Comparison of ENCODE assay signal across 23 mouse cellular contexts in the genomic region with DNA sequence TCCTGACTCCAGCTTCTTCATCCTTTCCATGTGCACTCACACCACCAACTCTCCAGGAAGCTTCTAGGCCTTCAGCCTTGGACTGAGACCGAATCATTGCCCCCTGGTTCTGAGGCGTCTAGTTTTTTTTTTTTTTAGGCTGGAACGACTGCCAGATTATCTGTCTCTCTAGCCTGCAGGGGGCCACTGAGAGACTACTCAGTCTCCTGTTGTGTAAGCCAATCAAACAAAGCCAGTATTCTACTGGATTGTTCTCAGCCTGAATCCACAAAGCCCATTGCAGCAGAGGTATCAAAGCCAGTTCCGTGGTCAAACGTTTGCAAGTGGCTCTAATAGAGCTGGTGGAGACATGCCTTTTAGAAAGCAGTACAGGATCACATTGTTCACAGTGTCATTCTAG. TPM values are rescaled to one million over a fixed set of nuclear protein-coding genes. Genes with fewer than 3 reads are reported as not detected.
DNase-seq lines count a peak whose midpoint lies in the region; ATAC-seq lines count a peak whose summit lies in the region.
"Had no signal": no experiment of that assay in that cellular context is flagged by ENCODE, and none has a peak within 500 bp of the region (broad histone marks: within the 10 kb centered on the region; RNA-seq: fewer than 3 reads in every experiment).

No protein-coding gene starts in this region.

- no peak overlapping the region for H3K27ac ChIP-seq in hindbrain, embryonic 12.5 days
- H3K27ac ChIP-seq: embryonic facial prominence, embryonic 13.5 days; gastrocnemius, adult 2 months; heart, embryonic 10.5 days; hindbrain, embryonic 14.5 days; intestine, embryonic 15.5 days had no signal

- no peaks in the 10 kb centered on the region for H3K36me3 ChIP-seq in hindbrain, embryonic 12.5 days
- H3K36me3 ChIP-seq: embryonic facial prominence, embryonic 13.5 days; heart, embryonic 10.5 days; intestine, embryonic 15.5 days had no signal

- H3K27me3 ChIP-seq in hindbrain, embryonic 12.5 days, result no peaks in the 10 kb centered on the region
- H3K27me3 ChIP-seq: embryonic facial prominence, embryonic 13.5 days; intestine, embryonic 15.5 days had no signal

- no peak overlapping the region for H3K9ac ChIP-seq in hindbrain, embryonic 12.5 days
- H3K9ac ChIP-seq: embryonic facial prominence, embryonic 13.5 days; hindbrain, embryonic 14.5 days; intestine, embryonic 15.5 days had no signal

- WGBS in hindbrain, embryonic 12.5 days, result 27% methylated on average over 5 of the region's 5 CpGs

- no peak overlapping the region for H3K4me2 ChIP-seq in hindbrain, embryonic 12.5 days (replicated peaks)
- H3K4me2 ChIP-seq: embryonic facial prominence, embryonic 13.5 days; hindbrain, embryonic 14.5 days; intestine, embryonic 15.5 days had no signal

- ATAC-seq in cerebellum, adult (ENCODE audit: insufficient number of reproducible peaks, low FRiP score, low TSS enrichment), result 0 out of 2 replicates have a peak, but pooled peaks have one; percentile 17
- ATAC-seq in megakaryocyte-erythroid progenitor cell, adult 5-6 weeks (replicated peaks; ENCODE audit: low FRiP score, low TSS enrichment, poor library complexity, severe bottlenecking), result 0 out of 2 replicates have a peak, but pooled peaks have one; percentile 54
- no peak for ATAC-seq in hindbrain, embryonic 12.5 days (ENCODE audit: low FRiP score)
- ATAC-seq: CD4-positive, CD25-positive, alpha-beta regulatory T cell, adult 4 months; forebrain, embryonic 14.5 days; intestine, embryonic 15.5 days had no signal

- no peak overlapping the region for H3K4me3 ChIP-seq in hindbrain, embryonic 12.5 days
- H3K4me3 ChIP-seq: embryonic facial prominence, embryonic 13.5 days; gastrocnemius, adult 2 months; heart, embryonic 10.5 days; intestine, embryonic 15.5 days had no signal

- DNase-seq in cerebellum, adult 8-10 months, result no peak
- DNase-seq in retina, postnatal 1 day, result peak; percentile 23
- no peak for DNase-seq in retina, embryonic 14.5 days (ENCODE audit: low spot score)
- peak; percentile 54 for DNase-seq in ZHBTc4 (ENCODE audit: low read depth, low spot score)
- no peak for DNase-seq in yolk sac, embryonic 10.5 days (ENCODE audit: low spot score)
- DNase-seq: adrenal gland, adult 2 months; adrenal gland, postnatal 25 days; B cell, adult 2 months; cerebellum, adult 11 months; cerebellum, adult 9-10 months; cerebellum, postnatal 25 days; gastrocnemius, adult 2 months; gastrocnemius, postnatal 25 days; heart, postnatal 10 days had no signal

- H3K9me3 ChIP-seq in hindbrain, embryonic 12.5 days (replicated peaks), result no peaks in the 10 kb centered on the region
- H3K9me3 ChIP-seq: embryonic facial prominence, embryonic 13.5 days; heart, embryonic 10.5 days; intestine, embryonic 15.5 days had no signal

- no peaks in the 10 kb centered on the region for H3K4me1 ChIP-seq in hindbrain, embryonic 12.5 days

RNA-seq across cellular contexts. Expression of gene Cnn3, which starts 22.8 kb away (rescaled TPM):
- total RNA-seq in megakaryocyte-erythroid progenitor cell, adult 5-6 weeks (2014; fragmentation: Nextera tagmentation), result 29.9 and 35.0 TPM in 2 replicates
- 25.8 and 27.0 TPM in 2 replicates for total RNA-seq in megakaryocyte-erythroid progenitor cell, adult 5-6 weeks (2017)
- polyA plus RNA-seq in hindbrain, embryonic 12.5 days (2016; fragmentation: Nextera tagmentation; extraction: Ambion mirVana), result 891 and 928 TPM in 2 replicates

Comparison
In these comparisons a context has a peak if more than half of its experiments do, and no peak if none do; other contexts are left out.
1. DNase-seq: peak in retina, postnatal 1 day (single experiment) and ZHBTc4 (single experiment); none in cerebellum, adult 8-10 months (single experiment), retina, embryonic 14.5 days (single experiment) and yolk sac, embryonic 10.5 days (single experiment).